Mouse (Mus musculus) ES-E14 (cell line): Measurements from ENCODE around the gene Uqcrh. TPM values are rescaled to one million over a fixed set of nuclear protein-coding genes. Genes with fewer than 3 reads are reported as not detected.

ENCODE experiments used
- DNase-seq: peaks from one replicate; pipeline ENCODE4 v3.0.0-alpha.2; 2013; ENCODE audit warnings: low read depth, low spot score
- H3K27ac ChIP-seq: 2 replicates; pipeline ENCODE4 v1.5.1; 2012; ENCODE audit warnings: low read depth, mild to moderate bottlenecking, low read length, moderate library complexity, mixed read lengths; ENCODE audit not compliant: poor library complexity, insufficient read depth, severe bottlenecking
- H3K36me3 ChIP-seq: 2 replicates; pipeline ENCODE4 v1.6.1; 2012; ENCODE audit warnings: mild to moderate bottlenecking, low read length, moderate library complexity, mixed read lengths; ENCODE audit not compliant: control insufficient read depth, poor library complexity, insufficient read depth, severe bottlenecking
- H3K4me1 ChIP-seq, 2 experiments: fragments of 150-350 bp in 1 of 2; sonication (generic) in 1 of 2; 2 replicates each; pipeline ENCODE4 v1.6.1; 2012; ENCODE audit warnings: low read length in 2 of 2, mild to moderate bottlenecking in 1 of 2, mixed read lengths in 1 of 2; ENCODE audit not compliant: control insufficient read depth in 2 of 2, insufficient read depth in 2 of 2, poor library complexity in 1 of 2
- H3K4me3 ChIP-seq, 2 experiments: fragments of 150-350 bp in 1 of 2; sonication (generic) in 1 of 2; 2 replicates each; pipeline ENCODE4 v1.5.1; 2012; ENCODE audit warnings: low read length in 2 of 2, low read depth in 1 of 2, mild to moderate bottlenecking in 1 of 2, mixed read lengths in 1 of 2; ENCODE audit not compliant: insufficient read depth in 1 of 2, poor library complexity in 1 of 2, severe bottlenecking in 1 of 2
- H3K9ac ChIP-seq: 2 replicates; pipeline ENCODE4 v1.6.1; 2012; ENCODE audit warnings: low read depth, mild to moderate bottlenecking, low read length, mixed read lengths; ENCODE audit not compliant: poor library complexity, insufficient read depth, severe bottlenecking
- H3K9me3 ChIP-seq: fragments of 150-350 bp; sonication (generic); 2 replicates; pipeline ENCODE4 v1.6.1; 2012; ENCODE audit warnings: low read depth, mild to moderate bottlenecking, low read length; ENCODE audit not compliant: control insufficient read depth, insufficient read depth
- CHD2 ChIP-seq: IDR thresholded peaks from 2 replicates; pipeline ENCODE4 v1.6.1; 2014; ENCODE audit warnings: mild to moderate bottlenecking, low read depth, low read length, inconsistent platforms
- HCFC1 ChIP-seq: IDR thresholded peaks from 2 replicates; pipeline ENCODE4 v1.6.1; 2012; ENCODE audit warnings: low read length, inconsistent platforms, borderline replicate concordance; ENCODE audit not compliant: insufficient read depth
- MAFK ChIP-seq: IDR thresholded peaks from 2 replicates; pipeline ENCODE4 v1.6.1; 2014; ENCODE audit warnings: mild to moderate bottlenecking, low read depth, low read length, inconsistent platforms; ENCODE audit not compliant: insufficient read depth
- ZC3H11A ChIP-seq: IDR thresholded peaks from 2 replicates; pipeline ENCODE4 v1.6.1; 2012; ENCODE audit warnings: low read depth, mild to moderate bottlenecking, inconsistent platforms, low read length, borderline replicate concordance
- ZNF384 ChIP-seq: IDR thresholded peaks from 2 replicates; pipeline ENCODE4 v1.6.1; 2012; ENCODE audit warnings: low read depth, low read length, inconsistent platforms
- in situ Hi-C, 2 experiments: fragments of 600-800 bp; cut with MboI; formaldehyde crosslinking; loops; one replicate each; pipeline ENCODE4 v1.15.1; 2025; ENCODE audit warnings: low sequenced_read_pairs in 2 of 2, inconsistent platforms in 1 of 2; ENCODE audit not compliant: unreplicated experiment in 2 of 2
- total RNA-seq: library from RNA; depleted of rRNA; stranded (reverse); fragments of 300-350 nt; gene quantifications from 2 replicates; pipeline ENCODE4 v1.2.3, GENCODE M21; 2012

Gene Uqcrh
- total RNA-seq, 1 experiment, result 420 TPM

DNA sequence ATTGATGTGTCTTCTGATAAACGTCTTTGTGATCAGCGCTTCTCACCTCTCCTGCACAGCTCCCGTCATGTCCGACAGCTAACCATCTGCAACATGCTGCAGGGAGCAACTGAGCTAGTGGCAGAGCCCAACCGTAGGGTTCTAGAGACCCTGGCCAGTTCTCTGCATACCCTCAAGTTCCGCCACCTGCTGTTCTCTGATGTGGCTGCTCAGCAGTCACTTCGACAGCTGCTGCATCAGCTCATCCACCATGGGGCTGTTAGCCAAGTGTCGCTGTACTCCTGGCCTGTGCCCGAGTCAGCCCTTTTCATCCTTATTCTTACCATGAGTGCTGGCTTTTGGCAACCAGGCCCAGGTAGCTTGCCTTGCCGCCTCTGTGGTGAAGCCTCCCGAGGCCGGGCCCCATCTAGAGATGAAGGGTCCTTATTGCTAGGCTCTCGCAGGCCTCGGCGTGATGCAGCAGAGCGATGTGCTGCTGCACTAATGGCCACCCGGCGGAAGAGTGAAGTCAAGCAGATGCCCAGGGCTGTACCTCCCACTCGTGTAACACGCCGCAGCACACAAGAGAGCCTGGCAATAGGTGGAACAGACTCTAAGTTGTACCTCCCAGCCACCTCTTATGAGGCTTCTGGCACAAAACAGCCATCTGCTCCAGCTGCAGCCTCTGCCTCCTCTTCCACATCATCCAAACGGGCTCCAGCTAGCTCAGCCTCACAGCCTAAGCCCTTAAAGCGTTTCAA, 13.8 kb upstream of the Uqcrh start:
- no peak for DNase-seq
- Histone ChIP-seq H3K9me3 (no peaks in the 10 kb centered on the region), H3K9ac (no peak overlapping the region), H3K4me3 (peak overlapping the region; percentile 4 to 22; a peak in 2 of 4 replicates), H3K4me1 (no peaks in the 10 kb centered on the region; a peak in 1 of 4 replicates), H3K27ac (no peak overlapping the region), H3K36me3 (no peaks in the 10 kb centered on the region; the same call in 1 of the 2 replicates)
- in situ Hi-C loops, result no loop called here
- TF ChIP-seq MAFK, result no peak
- TF ChIP-seq ZC3H11A, result no peak
- no peak for TF ChIP-seq CHD2
- no peak for TF ChIP-seq HCFC1
- no peak for TF ChIP-seq ZNF384

DNA sequence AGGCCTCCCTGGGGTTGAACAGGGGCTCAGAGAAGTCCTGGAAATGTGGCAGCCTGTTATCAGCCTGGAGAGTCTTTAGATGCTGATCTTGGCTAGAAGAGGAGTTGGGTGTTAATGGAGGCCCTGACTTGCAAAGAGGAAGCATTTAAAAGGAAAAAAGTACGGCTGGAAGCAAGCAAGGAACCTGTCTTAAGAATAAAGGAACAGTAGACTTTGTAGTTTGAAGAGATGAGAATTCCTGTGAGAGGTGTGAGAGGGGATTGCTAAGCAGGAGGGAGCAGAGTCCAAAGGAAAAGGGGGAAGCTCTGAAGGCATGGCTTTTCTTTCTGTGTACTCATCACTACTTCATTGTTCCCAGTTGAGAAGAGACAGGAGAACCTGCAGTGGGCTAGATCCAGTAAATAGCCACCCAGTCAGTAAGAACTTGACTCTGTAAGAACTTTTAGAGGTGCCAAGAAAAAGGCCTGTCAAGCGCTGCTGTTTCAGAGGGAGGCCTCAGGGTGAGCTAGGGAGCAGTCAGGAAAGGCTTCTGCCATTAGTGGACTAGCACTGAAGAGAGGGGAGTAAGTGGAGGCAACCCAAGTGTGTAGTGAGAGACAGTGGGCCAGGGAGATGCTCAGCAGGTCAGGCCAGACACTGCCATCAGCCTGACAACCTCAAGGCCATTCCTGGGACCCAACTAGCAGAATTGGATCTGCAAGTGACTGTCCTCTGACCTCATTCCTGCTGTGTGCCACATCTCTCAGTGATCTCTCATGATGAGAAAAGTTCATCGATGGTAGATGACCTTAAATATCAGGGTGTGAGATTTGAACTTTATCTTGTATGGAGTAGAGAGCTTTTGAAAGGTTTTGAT, 2.6 kb upstream of the Uqcrh start:
- TF ChIP-seq CHD2 (no peak), MAFK (no peak), HCFC1 (no peak), ZNF384 (no peak), ZC3H11A (no peak)
- in situ Hi-C loops, result no loop called here

DNA sequence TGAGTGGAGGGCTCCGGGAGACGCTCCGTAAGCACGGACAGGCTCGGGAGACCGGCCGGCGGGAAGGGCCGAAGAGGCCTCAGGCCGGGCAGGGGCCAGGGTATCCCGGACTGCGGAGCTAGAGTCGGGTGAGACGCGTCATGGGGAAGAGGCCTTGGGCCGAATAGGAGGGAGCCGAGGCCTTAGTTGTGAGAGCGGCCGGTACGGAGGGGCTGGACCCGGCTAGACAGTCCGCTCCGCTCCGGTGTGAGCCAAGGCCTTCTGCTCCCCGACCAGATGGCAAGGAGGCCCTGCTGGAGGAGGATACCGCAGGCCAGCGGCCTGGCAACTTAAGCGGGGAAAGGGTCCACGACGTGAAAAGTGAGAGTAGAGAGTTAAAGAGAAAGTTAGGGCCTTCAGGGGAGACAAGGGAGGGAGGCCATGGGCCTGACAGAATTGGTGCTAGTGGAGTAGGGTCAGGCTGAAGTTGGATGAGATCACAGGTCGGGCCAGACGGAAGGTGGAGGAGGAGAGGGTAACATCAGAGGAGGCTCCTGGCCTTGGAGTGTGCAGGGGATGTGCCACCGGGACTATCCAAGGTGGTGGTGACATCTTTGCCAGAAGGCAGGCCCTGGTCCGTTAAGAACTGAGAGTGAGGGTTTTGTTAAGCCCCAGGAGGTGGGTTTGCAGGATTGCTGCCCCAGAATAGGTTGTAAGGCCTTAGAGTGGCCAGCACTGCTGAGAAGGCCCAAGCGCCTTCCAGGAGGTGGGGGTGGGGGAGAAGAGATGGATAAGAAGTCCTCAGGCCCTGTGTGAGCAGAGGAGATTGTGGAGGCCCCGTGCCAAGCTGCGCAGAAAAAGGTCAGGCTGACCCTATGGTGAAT, 1.7 kb upstream of the Uqcrh start:
- TF ChIP-seq MAFK, result no peak
- no peak for TF ChIP-seq ZNF384
- peaks cover 3% of the 10 kb centered on the region; the same call in 1 of the 2 replicates for H3K36me3 ChIP-seq
- in situ Hi-C loops, result no loop called here
- peak overlapping the region; percentile 95 for H3K9ac ChIP-seq
- no peak for DNase-seq
- H3K27ac ChIP-seq, result no peak overlapping the region
- H3K4me1 ChIP-seq, result peaks cover 0 to 10% of the 10 kb centered on the region in 2 experiments; a peak in 3 of 4 replicates
- no peaks in the 10 kb centered on the region for H3K9me3 ChIP-seq
- peak overlapping the region; percentile 84 to 95 for H3K4me3 ChIP-seq

More for the DNA sequence above, 2.6 kb upstream of the Uqcrh start:
- H3K4me1 ChIP-seq, result peaks cover 0 to 10% of the 10 kb centered on the region in 2 experiments; a peak in 3 of 4 replicates
- DNase-seq, result no peak
- no peak overlapping the region for H3K27ac ChIP-seq
- no peak overlapping the region for H3K9ac ChIP-seq
- peaks cover 3% of the 10 kb centered on the region; the same call in 1 of the 2 replicates for H3K36me3 ChIP-seq
- H3K9me3 ChIP-seq, result no peaks in the 10 kb centered on the region
- peak overlapping the region; percentile 84 to 95; a peak in 2 of 4 replicates for H3K4me3 ChIP-seq

DNA sequence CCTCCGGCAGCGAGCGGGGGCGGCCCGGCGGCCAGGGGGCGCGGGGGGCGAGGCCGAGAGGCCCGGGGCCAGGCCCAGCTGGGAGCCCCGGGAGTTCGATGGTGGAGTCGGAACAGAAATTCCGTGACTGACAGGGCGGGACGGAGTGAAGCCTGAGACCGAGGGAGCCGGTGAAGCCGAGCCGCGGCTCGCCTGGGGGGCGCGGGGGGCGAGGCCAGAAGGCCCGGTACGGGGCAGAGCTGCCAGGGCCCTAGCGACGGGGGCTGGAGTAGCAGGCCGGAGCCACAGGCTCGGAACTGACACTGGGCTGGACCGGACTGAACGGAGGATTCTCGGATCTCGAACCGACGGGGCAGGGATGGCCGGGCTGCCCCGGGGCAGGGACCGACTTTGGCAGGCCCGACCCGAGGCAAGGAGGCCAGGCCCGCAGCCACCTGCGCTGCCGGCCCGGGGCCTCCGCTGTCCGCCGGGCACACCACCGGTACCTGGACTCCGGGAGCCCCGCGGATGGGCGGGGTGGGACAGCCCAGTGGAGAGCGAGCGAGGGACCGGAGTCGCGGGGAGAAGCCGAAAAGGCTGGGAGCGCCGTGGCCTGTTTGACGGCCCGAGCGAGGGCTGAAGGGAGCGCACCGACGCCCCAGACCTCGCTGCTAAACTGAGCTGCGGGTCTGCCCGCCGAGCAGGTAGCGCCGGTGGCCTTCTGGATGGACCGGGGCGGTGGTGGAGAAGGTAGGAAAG, 929 bp upstream of the Uqcrh start:
- in situ Hi-C loops, result no loop called here
- peak overlapping the region; percentile 95 for H3K9ac ChIP-seq
- no peak for DNase-seq
- H3K9me3 ChIP-seq, result no peaks in the 10 kb centered on the region
- H3K27ac ChIP-seq, result peak overlapping the region; percentile 88
- no peaks in the 10 kb centered on the region; the same call in 1 of the 2 replicates for H3K36me3 ChIP-seq
- H3K4me1 ChIP-seq, result peaks cover 0 to 10% of the 10 kb centered on the region in 2 experiments; a peak in 3 of 4 replicates
- peak overlapping the region; percentile 84 to 95 for H3K4me3 ChIP-seq
- TF ChIP-seq HCFC1, result no peak
- no peak for TF ChIP-seq MAFK
- TF ChIP-seq ZC3H11A, result no peak
- no peak for TF ChIP-seq CHD2
- no peak for TF ChIP-seq ZNF384
